Mouse (Mus musculus) liver, embryonic 14.5 days (tissue): ENCODE measurements around the gene Stk35.

Experiments
- CTCF ChIP-seq: IDR thresholded peaks from 2 replicates; pipeline ENCODE4 v1.5.1; 2016; ENCODE audit warnings: antibody characterized with exemption, low read depth, control low read depth
- EP300 ChIP-seq: IDR thresholded peaks from 2 replicates; pipeline ENCODE4 v1.6.1; 2016; ENCODE audit warnings: antibody characterized with exemption, low read depth

- TF ChIP-seq CTCF (no peak), EP300 (no peak)
These were observed 5.2 kb downstream of the Stk35 start for GRCm38 (mm10) chr2:129805486-129805885.
